Mouse (Mus musculus): ENCODE measurements at regions not wholly inside any gene's neighbourhood (a gene's known extent, or its start where the extent isn't known, plus 50 kb on each side); places are given as distances from the start of the nearest gene placed in this dataset. TPM values are rescaled to one million over a fixed set of nuclear protein-coding genes. Genes with fewer than 3 reads are reported as not detected.

GRCm38 (mm10) chr10:12210181-12210580 is 659.0 kb downstream of the Utrn start:
- Histone ChIP-seq H3K27me3 (ENCODE audit: low read depth, poor library complexity, severe bottlenecking) (no peaks in the 10 kb centered on the region), H3K4me1 (peaks cover 9% of the 10 kb centered on the region), H3K36me3 (no peaks in the 10 kb centered on the region), H3K4me3 (no peak overlapping the region), H3K27ac (replicated peaks) (no peak overlapping the region), H3K9me3 (replicated peaks) (no peaks in the 10 kb centered on the region)
- WGBS, result 54% methylated on average over 2 of the region's 2 CpGs
- DNase-seq (ENCODE audit: low spot score), result no peak

- H3K27ac ChIP-seq (replicated peaks), result no peak overlapping the region
- no peaks in the 10 kb centered on the region for H3K4me1 ChIP-seq
- H3K27me3 ChIP-seq (ENCODE audit: low read depth, poor library complexity, severe bottlenecking), result no peaks in the 10 kb centered on the region
- H3K36me3 ChIP-seq, result no peaks in the 10 kb centered on the region
- no peak for DNase-seq (ENCODE audit: low spot score)
- no peaks in the 10 kb centered on the region for H3K9me3 ChIP-seq (replicated peaks)
- no peak overlapping the region for H3K4me3 ChIP-seq
Observed at GRCm38 (mm10) chr10:12218879-12219278, 650.3 kb downstream of the Utrn start.

DNA sequence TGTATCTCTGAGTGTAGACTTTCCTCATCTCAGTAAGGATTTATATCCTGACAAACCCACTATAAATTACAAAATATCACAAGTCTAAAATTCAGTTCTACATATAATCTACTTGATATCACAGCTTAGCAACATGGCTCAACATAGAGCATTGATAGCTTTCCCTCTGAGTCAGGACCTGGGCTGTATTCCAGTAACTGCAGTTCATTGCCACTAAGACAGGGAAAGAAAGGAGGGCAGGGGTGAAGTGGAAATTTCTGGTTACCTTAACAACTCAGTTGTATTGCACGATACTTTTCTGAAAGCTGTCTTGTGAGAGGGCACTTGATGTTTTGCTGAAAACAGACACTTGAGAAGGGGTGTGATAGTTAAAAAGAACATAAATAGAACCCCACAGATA is 635.0 kb downstream of the Utrn start:
- no peaks in the 10 kb centered on the region for H3K9me3 ChIP-seq (replicated peaks)
- 95% methylated on average over 1 of the region's 1 CpGs for WGBS

GRCm38 (mm10) chr10:12248853-12249252 is 620.3 kb downstream of the Utrn start:
- 84% methylated on average over 3 of the region's 3 CpGs for WGBS

More for the DNA sequence above, 635.0 kb downstream of the Utrn start:
- DNase-seq (ENCODE audit: low spot score), result no peak
- Histone ChIP-seq H3K4me3 (no peak overlapping the region), H3K27ac (replicated peaks) (no peak overlapping the region), H3K36me3 (no peaks in the 10 kb centered on the region), H3K4me1 (no peaks in the 10 kb centered on the region), H3K27me3 (ENCODE audit: low read depth, poor library complexity, severe bottlenecking) (no peaks in the 10 kb centered on the region)

GRCm38 (mm10) chr10:12253274-12253673 is 615.9 kb downstream of the Utrn start:
- H3K9me3 ChIP-seq (replicated peaks), result no peaks in the 10 kb centered on the region
- no peak for DNase-seq (ENCODE audit: low spot score)
- no peaks in the 10 kb centered on the region for H3K27me3 ChIP-seq (ENCODE audit: low read depth, poor library complexity, severe bottlenecking)
- H3K4me1 ChIP-seq, result no peaks in the 10 kb centered on the region
- H3K36me3 ChIP-seq, result no peaks in the 10 kb centered on the region
- H3K4me3 ChIP-seq, result no peak overlapping the region
- H3K27ac ChIP-seq (replicated peaks), result no peak overlapping the region
- WGBS, result 92% methylated on average over 3 of the region's 3 CpGs

More at GRCm38 (mm10) chr10:12248853-12249252, 620.3 kb downstream of the Utrn start:
- H3K27ac ChIP-seq (replicated peaks), result no peak overlapping the region
- H3K9me3 ChIP-seq (replicated peaks), result no peaks in the 10 kb centered on the region
- no peak overlapping the region for H3K4me3 ChIP-seq
- no peak for DNase-seq (ENCODE audit: low spot score)
- no peaks in the 10 kb centered on the region for H3K27me3 ChIP-seq (ENCODE audit: low read depth, poor library complexity, severe bottlenecking)
- no peaks in the 10 kb centered on the region for H3K4me1 ChIP-seq
- no peaks in the 10 kb centered on the region for H3K36me3 ChIP-seq

DNA sequence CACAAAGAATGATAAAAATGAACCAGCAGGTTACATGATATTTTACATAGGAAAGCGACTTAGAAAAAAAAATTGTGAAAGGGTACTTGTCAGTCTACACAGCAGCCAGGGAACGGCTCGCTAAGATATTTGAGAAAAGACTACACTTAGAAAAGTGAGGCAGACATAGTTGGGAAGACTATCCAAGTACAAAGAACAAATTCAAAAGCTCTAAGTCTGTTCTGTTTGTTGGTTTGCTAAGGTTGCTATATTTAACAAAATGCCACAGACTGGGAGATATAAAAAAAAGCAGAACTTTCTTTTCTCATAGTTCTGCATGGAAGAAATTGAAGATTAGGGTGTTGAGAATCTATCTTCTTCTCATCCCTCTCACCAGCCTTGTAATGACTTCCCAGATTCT is 583.5 kb downstream of the Utrn start:
- no peaks in the 10 kb centered on the region for H3K27me3 ChIP-seq (ENCODE audit: low read depth, poor library complexity, severe bottlenecking)
- H3K4me1 ChIP-seq, result no peaks in the 10 kb centered on the region
- no peak overlapping the region for H3K27ac ChIP-seq (replicated peaks)
- DNase-seq (ENCODE audit: low spot score), result no peak
- 86% methylated on average over 3 of the region's 3 CpGs for WGBS
- H3K36me3 ChIP-seq, result no peaks in the 10 kb centered on the region
- no peaks in the 10 kb centered on the region for H3K9me3 ChIP-seq (replicated peaks)
- no peak overlapping the region for H3K4me3 ChIP-seq

DNA sequence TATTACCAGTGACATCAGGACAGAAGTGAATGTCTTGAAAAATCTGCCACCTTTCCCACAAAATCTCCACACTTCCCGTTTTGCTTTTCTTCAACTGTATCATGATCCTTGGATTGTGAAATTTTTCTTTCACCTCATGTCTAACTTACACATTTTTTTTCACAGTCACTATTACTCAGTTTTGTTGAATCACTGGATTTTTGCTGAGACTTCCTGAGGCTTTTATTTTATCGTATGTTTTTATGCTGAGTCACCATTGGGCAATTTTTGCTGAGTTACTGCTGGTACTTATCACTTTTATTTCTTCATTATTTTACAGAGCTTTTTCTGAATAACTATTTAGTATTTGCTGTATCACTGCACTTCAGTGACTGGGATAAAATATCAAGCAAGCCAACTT is 570.3 kb downstream of the Utrn start:
- WGBS, result 87% methylated on average over 2 of the region's 2 CpGs
- H3K36me3 ChIP-seq, result no peaks in the 10 kb centered on the region
- no peak overlapping the region for H3K27ac ChIP-seq (replicated peaks)

GRCm38 (mm10) chr10:12302396-12302795 is 566.8 kb downstream of the Utrn start:
- WGBS, result 84% methylated on average over 4 of the region's 4 CpGs
- H3K36me3 ChIP-seq, result no peaks in the 10 kb centered on the region
- no peaks in the 10 kb centered on the region for H3K9me3 ChIP-seq (replicated peaks)

More for the DNA sequence above, 570.3 kb downstream of the Utrn start:
- H3K4me3 ChIP-seq, result no peak overlapping the region
- no peaks in the 10 kb centered on the region for H3K9me3 ChIP-seq (replicated peaks)
- no peaks in the 10 kb centered on the region for H3K27me3 ChIP-seq (ENCODE audit: low read depth, poor library complexity, severe bottlenecking)
- no peaks in the 10 kb centered on the region for H3K4me1 ChIP-seq
- no peak for DNase-seq (ENCODE audit: low spot score)

GRCm38 (mm10) chr10:12320311-12320710 is 548.9 kb downstream of the Utrn start:
- Histone ChIP-seq H3K27ac (replicated peaks) (no peak overlapping the region), H3K4me3 (no peak overlapping the region), H3K9me3 (replicated peaks) (no peaks in the 10 kb centered on the region), H3K4me1 (no peaks in the 10 kb centered on the region), H3K27me3 (ENCODE audit: low read depth, poor library complexity, severe bottlenecking) (no peaks in the 10 kb centered on the region), H3K36me3 (no peaks in the 10 kb centered on the region)
- DNase-seq (ENCODE audit: low spot score), result no peak
- 88% methylated on average over 2 of the region's 2 CpGs for WGBS

More at GRCm38 (mm10) chr10:12302396-12302795, 566.8 kb downstream of the Utrn start:
- no peak for DNase-seq (ENCODE audit: low spot score)
- H3K27me3 ChIP-seq (ENCODE audit: low read depth, poor library complexity, severe bottlenecking), result no peaks in the 10 kb centered on the region
- H3K27ac ChIP-seq (replicated peaks), result no peak overlapping the region
- no peak overlapping the region for H3K4me3 ChIP-seq
- H3K4me1 ChIP-seq, result no peaks in the 10 kb centered on the region

Small RNAs in the stretch of these regions (microRNA-seq; reads per million reads assigned to microRNA genes)
- not detected for gene Gm22194
